Mouse (Mus musculus) olfactory bulb, adult 2 months (tissue): ENCODE results near the gene Lrrc49.

ENCODE experiments used
- CTCF ChIP-seq: fragments of 200-500 bp; IDR thresholded peaks from 2 replicates; pipeline ENCODE4 v1.5.1; 2012; ENCODE audit warnings: low read depth, mild to moderate bottlenecking, low read length, moderate library complexity; ENCODE audit not compliant: insufficient read depth
- POLR2A ChIP-seq: fragments of 200-500 bp; IDR thresholded peaks from 2 replicates; pipeline ENCODE4 v1.6.1; 2012; ENCODE audit warnings: mild to moderate bottlenecking, low read depth, low read length, moderate library complexity; ENCODE audit not compliant: insufficient read depth

DNA sequence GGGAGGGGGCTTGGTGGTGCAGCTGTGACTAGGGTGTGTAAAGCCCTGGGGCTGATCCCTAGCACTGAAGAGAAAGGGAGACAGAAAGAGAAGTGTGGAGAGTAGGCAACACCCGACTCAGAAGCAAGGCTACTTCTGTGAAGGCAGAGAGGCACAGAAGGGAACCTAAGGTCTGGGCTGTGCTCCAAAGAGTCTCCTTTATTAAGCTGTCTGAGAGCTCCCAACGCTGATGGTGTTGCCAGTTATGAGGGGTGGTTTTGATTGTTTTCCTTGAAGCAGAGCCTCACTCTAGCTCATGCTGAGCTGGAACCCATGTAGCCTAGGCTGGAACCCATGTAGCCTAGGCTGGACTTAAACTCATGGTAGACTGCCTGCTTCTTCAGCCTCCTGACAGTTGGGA, 25.0 kb downstream of the Lrrc49 start:
- TF ChIP-seq POLR2A (no peak), CTCF (no peak)
